Mouse (Mus musculus): ENCODE results near the gene Babam2.

DNA sequence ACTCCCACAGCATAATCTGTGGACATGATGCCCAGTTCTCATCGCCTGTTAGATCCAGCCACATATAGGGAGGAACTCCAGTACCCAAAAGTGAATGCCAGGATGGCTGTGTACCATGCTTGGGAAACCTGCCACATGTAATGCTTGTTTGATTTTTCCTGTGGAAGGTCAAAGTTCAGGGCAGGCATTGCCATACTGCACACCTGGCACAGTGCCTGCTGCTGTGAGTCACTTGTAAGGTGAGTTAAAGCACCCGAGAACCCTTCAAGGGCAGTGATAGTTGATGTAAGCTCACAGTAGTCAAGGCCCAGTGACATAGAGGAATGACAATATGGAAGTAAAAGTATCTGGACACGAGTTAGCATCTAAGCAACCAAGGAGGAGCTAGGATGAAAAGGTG, 126.2 kb downstream of the Babam2 start:
- TF ChIP-seq CTCF (IDR thresholded peaks at IDR 0.05; ENCODE audit: control insufficient read depth, insufficient read depth, low read length) (no peak), POLR2A (IDR thresholded peaks at IDR 0.05; ENCODE audit: borderline replicate concordance, control insufficient read depth, low read depth, low read length) (no peak)

Data from bone marrow, adult 2 months (tissue).